Mouse (Mus musculus): ENCODE measurements around the gene Pgf. TPM values are rescaled to one million over a fixed set of nuclear protein-coding genes. Genes with fewer than 3 reads are reported as not detected.

Gene Pgf
- polyA plus RNA-seq, 1 experiment from 2014 or later: 7.2 TPM

DNA sequence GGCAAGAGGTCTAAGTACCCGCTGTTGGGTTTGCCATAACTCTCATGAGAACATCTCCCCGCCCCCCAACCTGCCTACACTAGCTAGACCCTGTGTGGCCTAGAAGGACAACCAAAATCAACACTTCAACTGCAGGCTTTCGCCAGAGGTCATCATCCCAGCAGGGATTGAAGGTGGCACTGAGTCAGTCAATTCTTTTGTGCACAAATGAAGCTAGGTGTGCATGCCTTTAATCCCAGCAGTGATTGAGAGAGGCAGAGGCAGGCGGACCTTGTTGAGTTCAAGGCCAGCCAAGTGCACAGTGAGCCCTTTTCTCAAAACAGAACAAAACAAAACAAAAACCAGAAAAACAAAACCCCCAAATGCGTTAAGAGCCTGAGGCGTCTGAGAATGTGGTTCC lies 36.5 kb downstream of the Pgf start:
- H3K36me3 ChIP-seq (ENCODE audit: control insufficient read depth, insufficient read depth): no peaks in the 10 kb centered on the region
- no peaks in the 10 kb centered on the region for H3K4me1 ChIP-seq (replicated peaks; ENCODE audit: control insufficient read depth, insufficient read depth, low read length)
- H3K27me3 ChIP-seq (replicated peaks; ENCODE audit: control insufficient read depth, insufficient read depth, low read length): no peaks in the 10 kb centered on the region
- ATAC-seq: no peak
- H3K4me2 ChIP-seq (ENCODE audit: low read length): no peak overlapping the region
- H3K27ac ChIP-seq (ENCODE audit: low read length): no peak overlapping the region
- H3K9ac ChIP-seq (replicated peaks; ENCODE audit: low read depth, low read length): no peak overlapping the region
- H3K4me3 ChIP-seq (replicated peaks; ENCODE audit: low read length): no peak overlapping the region
- H3K9me3 ChIP-seq (ENCODE audit: control insufficient read depth, low read length): no peaks in the 10 kb centered on the region
- 76% methylated on average over 6 of the region's 6 CpGs for WGBS

DNA sequence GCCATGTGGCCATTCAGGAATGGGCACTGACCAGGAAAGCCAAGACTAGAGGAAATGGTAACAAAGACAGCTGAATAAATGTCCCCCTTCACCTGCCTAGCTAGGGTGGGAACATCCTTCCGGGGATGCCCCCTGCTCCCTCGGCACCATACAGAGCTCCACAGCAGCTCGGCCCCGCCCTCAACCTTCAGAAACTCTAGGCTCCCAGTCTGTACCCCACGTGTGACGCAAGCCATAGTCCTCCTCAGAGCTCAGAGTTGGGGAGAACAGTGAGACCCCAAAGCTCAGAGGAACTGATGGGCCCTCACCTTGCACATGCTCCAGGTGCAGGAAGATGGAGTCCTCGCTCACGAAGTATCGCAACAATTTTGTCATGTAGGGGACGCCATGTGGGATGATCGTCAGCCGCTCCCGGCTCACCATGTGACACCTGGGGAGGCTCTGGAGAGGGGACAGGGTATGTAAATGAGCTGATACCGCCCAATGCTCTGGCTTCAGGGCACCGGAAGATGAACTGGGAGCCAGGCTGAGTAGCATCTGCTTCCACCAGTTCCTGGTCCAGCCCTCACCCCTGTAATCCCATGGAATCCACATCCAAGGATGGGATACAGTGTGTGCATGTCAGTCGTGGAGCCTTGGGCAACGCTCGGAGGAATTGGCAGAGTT lies 37.4 kb downstream of the Pgf start:
- 57% methylated on average over 18 of the region's 18 CpGs for WGBS
- Histone ChIP-seq H3K4me2 (ENCODE audit: low read length) (no peak overlapping the region), H3K27me3 (replicated peaks; ENCODE audit: control insufficient read depth, insufficient read depth, low read length) (no peaks in the 10 kb centered on the region), H3K27ac (ENCODE audit: low read length) (no peak overlapping the region), H3K4me1 (replicated peaks; ENCODE audit: control insufficient read depth, insufficient read depth, low read length) (no peaks in the 10 kb centered on the region), H3K9me3 (ENCODE audit: control insufficient read depth, low read length) (no peaks in the 10 kb centered on the region), H3K4me3 (replicated peaks; ENCODE audit: low read length) (no peak overlapping the region), H3K9ac (replicated peaks; ENCODE audit: low read depth, low read length) (no peak overlapping the region), H3K36me3 (ENCODE audit: control insufficient read depth, insufficient read depth) (0 out of 2 replicates have a peak, but pooled peaks cover 3% of the 10 kb centered on the region)
- no peak for ATAC-seq

DNA sequence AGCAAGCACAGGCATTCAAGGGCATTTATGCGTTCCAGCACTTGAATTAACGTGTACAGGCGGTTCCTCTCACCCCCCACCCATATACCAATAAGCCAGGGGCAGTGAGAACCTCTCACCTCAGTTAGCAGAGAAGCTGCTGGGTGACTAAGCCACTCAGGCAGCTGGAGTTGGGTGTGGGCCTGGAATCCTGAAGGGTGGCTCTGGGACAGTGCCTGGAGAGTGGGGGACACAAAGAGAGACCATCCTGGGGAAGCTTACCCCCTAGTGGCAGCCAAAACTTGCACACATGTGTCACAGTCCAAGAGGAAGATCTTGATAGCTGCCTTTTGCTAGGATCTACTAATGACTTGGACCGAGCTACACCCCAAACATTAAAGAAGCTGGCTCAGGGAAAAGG lies 41.0 kb downstream of the Pgf start:
- no peak overlapping the region for H3K4me3 ChIP-seq (replicated peaks; ENCODE audit: low read length)
- 76% methylated on average over 4 of the region's 4 CpGs for whole genome bisulfite sequencing
- no peak for ATAC-seq
- no peaks in the 10 kb centered on the region for H3K4me1 ChIP-seq (replicated peaks; ENCODE audit: control insufficient read depth, insufficient read depth, low read length)
- no peak overlapping the region for H3K4me2 ChIP-seq (ENCODE audit: low read length)
- H3K27ac ChIP-seq (ENCODE audit: low read length): no peak overlapping the region
- H3K36me3 ChIP-seq (ENCODE audit: control insufficient read depth, insufficient read depth): peaks cover 21% of the 10 kb centered on the region
- H3K9me3 ChIP-seq (ENCODE audit: control insufficient read depth, low read length): no peaks in the 10 kb centered on the region
- H3K27me3 ChIP-seq (replicated peaks; ENCODE audit: control insufficient read depth, insufficient read depth, low read length): no peaks in the 10 kb centered on the region
- no peak overlapping the region for H3K9ac ChIP-seq (replicated peaks; ENCODE audit: low read depth, low read length)

DNA sequence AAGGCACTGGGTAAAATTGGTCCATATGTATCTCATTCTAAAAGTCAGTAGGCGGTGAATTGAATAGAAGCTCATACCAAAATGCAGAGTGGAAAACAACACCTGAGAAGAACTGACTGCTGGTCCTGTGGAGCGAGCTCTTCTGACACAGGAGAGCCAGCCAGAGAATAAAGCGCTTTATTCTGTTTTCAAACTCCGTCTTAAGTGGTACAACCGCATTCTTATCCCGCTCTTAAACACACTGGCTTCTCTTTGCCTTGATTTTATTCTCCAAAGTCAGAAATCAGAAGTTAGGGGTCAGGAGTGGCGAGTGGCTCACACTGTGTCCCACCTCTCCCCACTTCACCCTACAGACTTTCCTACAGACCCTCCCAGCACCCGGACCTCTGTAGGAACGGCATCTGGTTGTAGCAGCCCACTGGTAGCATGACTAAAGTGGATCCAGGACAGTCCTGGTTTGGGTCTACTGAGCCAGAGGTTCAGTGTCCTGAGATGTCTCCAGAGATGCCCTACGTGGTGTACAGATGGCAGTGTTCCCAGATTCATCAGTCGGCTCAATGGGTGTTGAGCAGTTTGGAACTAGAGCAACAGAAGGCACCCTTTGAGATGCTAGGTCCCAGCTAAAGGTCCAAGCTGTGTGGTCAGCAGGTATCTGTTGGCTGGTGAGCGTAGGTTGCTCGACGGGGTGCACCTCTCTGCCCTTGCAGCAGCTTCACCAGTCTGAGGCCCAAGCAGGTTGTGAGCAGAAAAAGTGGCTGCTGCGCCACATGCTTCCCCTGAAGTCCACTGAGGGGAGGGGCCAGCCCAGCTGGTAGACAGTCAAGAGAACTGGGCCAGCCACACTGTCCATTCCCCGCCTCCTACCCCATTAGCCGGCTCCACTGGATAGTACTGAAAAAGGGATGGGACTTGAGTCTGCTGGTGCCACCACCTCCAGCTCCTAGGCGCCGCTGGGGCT lies 41.8 kb downstream of the Pgf start:
- no peak overlapping the region for H3K27ac ChIP-seq (ENCODE audit: low read length)
- 86% methylated on average over 19 of the region's 19 CpGs for WGBS
- peak; percentile 24; the same call in 1 of the 2 replicates for ATAC-seq
- no peaks in the 10 kb centered on the region for H3K9me3 ChIP-seq (ENCODE audit: control insufficient read depth, low read length)
- H3K27me3 ChIP-seq (replicated peaks; ENCODE audit: control insufficient read depth, insufficient read depth, low read length): no peaks in the 10 kb centered on the region
- peaks cover 28% of the 10 kb centered on the region for H3K36me3 ChIP-seq (ENCODE audit: control insufficient read depth, insufficient read depth)
- H3K9ac ChIP-seq (replicated peaks; ENCODE audit: low read depth, low read length): no peak overlapping the region
- H3K4me3 ChIP-seq (replicated peaks; ENCODE audit: low read length): no peak overlapping the region
- no peak overlapping the region for H3K4me2 ChIP-seq (ENCODE audit: low read length)
- no peaks in the 10 kb centered on the region for H3K4me1 ChIP-seq (replicated peaks; ENCODE audit: control insufficient read depth, insufficient read depth, low read length)

DNA sequence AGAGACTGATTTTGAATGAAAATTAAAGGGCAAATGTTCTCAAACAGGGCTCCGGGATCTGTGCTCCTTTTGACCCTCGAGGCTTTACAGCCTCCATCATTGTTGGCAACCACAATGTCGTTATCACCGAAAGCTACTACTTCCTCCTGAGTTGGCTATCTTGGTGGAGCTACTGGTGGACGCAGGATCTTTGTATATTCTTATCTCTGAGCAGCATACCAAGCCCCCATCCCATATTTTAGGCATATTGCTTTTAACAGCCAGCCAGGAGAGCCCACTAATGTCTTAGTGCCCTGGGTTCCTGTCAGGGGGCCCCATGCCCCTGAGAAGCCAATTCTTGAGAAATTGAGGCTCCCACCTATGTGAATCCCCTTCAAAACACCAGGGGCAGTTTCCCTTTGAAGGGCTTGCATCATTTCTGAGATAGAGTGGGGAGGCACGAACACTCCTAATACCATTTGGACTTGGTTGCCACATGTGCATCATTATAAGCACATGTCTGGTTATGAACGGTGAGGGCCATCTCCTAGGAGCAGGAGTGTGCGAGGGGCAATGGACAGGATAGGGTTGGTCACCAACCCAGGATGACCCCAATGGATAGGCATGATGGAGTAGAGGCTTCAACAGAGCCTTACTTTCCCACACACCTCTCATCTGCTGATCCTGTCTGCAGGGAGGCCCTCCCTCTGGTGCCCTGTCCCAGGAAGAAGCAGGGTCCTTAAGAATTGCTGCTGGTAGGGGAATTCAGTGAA lies 43.4 kb downstream of the Pgf start:
- Histone ChIP-seq H3K4me1 (replicated peaks; ENCODE audit: control insufficient read depth, insufficient read depth, low read length) (no peaks in the 10 kb centered on the region), H3K27me3 (replicated peaks; ENCODE audit: control insufficient read depth, insufficient read depth, low read length) (no peaks in the 10 kb centered on the region), H3K27ac (ENCODE audit: low read length) (no peak overlapping the region), H3K4me2 (ENCODE audit: low read length) (no peak overlapping the region), H3K4me3 (replicated peaks; ENCODE audit: low read length) (no peak overlapping the region), H3K9me3 (ENCODE audit: control insufficient read depth, low read length) (no peaks in the 10 kb centered on the region), H3K36me3 (ENCODE audit: control insufficient read depth, insufficient read depth) (peaks cover 37% of the 10 kb centered on the region), H3K9ac (replicated peaks; ENCODE audit: low read depth, low read length) (no peak overlapping the region)
- 92% methylated on average over 8 of the region's 8 CpGs for WGBS
- no peak for ATAC-seq

DNA sequence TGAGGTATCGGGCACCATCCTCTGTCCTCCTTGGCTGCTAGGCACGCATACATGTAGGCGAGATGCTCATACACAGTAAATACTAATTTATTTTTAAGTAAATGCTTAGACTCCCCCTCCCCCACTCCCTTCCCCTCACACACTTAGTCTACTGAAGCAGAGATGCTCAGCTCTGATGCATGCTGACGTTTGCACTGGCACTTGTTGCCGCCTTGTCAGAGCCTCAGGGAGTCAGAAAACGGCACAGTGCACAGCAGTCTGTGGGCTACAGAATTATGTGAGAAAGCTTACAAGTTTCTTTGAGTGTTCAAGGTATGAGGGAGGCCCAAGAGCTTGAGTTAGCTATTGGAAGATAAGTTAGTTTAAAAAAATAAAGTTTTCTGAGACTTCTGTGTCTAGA lies 46.2 kb downstream of the Pgf start:
- no peaks in the 10 kb centered on the region for H3K4me1 ChIP-seq (replicated peaks; ENCODE audit: control insufficient read depth, insufficient read depth, low read length)
- no peak overlapping the region for H3K4me2 ChIP-seq (ENCODE audit: low read length)
- peaks cover 47% of the 10 kb centered on the region for H3K36me3 ChIP-seq (ENCODE audit: control insufficient read depth, insufficient read depth)
- no peaks in the 10 kb centered on the region for H3K9me3 ChIP-seq (ENCODE audit: control insufficient read depth, low read length)
- 90% methylated on average over 6 of the region's 6 CpGs for WGBS
- H3K9ac ChIP-seq (replicated peaks; ENCODE audit: low read depth, low read length): no peak overlapping the region
- no peak overlapping the region for H3K27ac ChIP-seq (ENCODE audit: low read length)
- no peak for ATAC-seq
- no peaks in the 10 kb centered on the region for H3K27me3 ChIP-seq (replicated peaks; ENCODE audit: control insufficient read depth, insufficient read depth, low read length)
- no peak overlapping the region for H3K4me3 ChIP-seq (replicated peaks; ENCODE audit: low read length)

DNA sequence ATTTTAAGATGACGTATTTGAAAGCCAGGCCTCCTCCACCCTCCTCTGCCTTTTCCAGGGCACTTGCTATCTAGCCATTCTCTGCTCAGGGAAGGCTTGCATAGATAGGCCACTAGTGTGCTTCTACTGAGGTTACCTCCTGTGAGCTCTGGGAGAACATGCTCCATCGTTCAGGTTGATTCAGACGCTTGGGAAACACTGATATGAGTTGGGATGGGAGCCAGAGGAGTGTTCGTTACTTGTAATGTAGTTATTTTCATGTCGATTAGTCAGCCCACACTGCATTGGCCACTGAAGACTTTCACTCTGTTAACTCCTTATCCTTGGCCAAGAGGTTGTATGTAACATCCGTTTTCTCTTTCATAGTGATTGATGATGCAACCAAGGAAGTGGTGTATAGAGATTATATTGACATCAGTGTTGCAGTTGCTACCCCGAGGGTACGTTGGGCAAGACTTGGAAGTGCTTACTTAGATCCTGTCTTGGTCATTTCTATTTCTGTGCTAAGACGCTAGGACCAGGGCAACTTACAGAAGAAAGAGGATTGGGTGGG lies 48.1 kb downstream of the Pgf start:
- WGBS: 95% methylated on average over 9 of the region's 9 CpGs
- Histone ChIP-seq H3K27me3 (replicated peaks; ENCODE audit: control insufficient read depth, insufficient read depth, low read length) (no peaks in the 10 kb centered on the region), H3K9ac (replicated peaks; ENCODE audit: low read depth, low read length) (no peak overlapping the region), H3K4me3 (replicated peaks; ENCODE audit: low read length) (no peak overlapping the region), H3K36me3 (ENCODE audit: control insufficient read depth, insufficient read depth) (peaks cover 51% of the 10 kb centered on the region), H3K9me3 (ENCODE audit: control insufficient read depth, low read length) (no peaks in the 10 kb centered on the region), H3K4me2 (ENCODE audit: low read length) (no peak overlapping the region), H3K27ac (ENCODE audit: low read length) (no peak overlapping the region), H3K4me1 (replicated peaks; ENCODE audit: control insufficient read depth, insufficient read depth, low read length) (no peaks in the 10 kb centered on the region)
- ATAC-seq: no peak

DNA sequence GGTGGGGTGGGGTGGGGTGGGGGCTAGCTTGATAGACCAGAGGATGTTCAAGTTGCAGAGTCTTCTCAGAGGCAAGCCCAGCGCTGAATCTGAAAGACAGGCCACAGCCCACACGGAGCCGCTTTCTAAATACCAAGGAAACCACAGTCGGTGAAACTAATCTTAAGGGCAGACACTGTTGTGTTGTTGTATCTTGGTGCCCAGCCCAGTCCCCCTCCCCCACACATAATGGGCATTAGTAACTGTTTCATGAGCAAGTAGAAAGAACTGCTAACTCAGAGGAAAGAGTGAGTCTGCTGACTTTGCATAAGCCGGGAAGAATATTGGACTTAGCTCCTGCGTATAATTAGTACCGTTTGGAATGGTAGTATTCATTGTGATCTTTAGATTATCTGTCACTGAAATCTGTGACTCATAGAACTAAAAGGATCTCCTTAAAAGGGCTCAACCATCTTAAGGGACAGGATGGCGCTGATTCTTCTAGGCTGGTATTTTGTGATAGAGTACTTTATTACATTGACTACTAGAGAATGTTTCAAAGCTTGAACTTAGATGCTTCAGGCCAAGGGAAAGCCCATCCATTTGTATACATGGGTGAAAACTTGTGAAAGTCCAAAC lies 50.5 kb downstream of the Pgf start:
- ATAC-seq: no peak
- H3K27me3 ChIP-seq (replicated peaks; ENCODE audit: control insufficient read depth, insufficient read depth, low read length): no peaks in the 10 kb centered on the region
- peaks cover 53% of the 10 kb centered on the region for H3K36me3 ChIP-seq (ENCODE audit: control insufficient read depth, insufficient read depth)
- no peak overlapping the region for H3K4me3 ChIP-seq (replicated peaks; ENCODE audit: low read length)
- H3K4me2 ChIP-seq (ENCODE audit: low read length): no peak overlapping the region
- no peak overlapping the region for H3K9ac ChIP-seq (replicated peaks; ENCODE audit: low read depth, low read length)
- no peaks in the 10 kb centered on the region for H3K4me1 ChIP-seq (replicated peaks; ENCODE audit: control insufficient read depth, insufficient read depth, low read length)
- no peak overlapping the region for H3K27ac ChIP-seq (ENCODE audit: low read length)
- H3K9me3 ChIP-seq (ENCODE audit: control insufficient read depth, low read length): no peaks in the 10 kb centered on the region
- 82% methylated on average over 8 of the region's 8 CpGs for WGBS

Measured in forebrain, embryonic 16.5 days (tissue).